Mouse (Mus musculus) T-helper 1 cell (primary cell): ENCODE results near the gene Kcp.

Experiments
- in situ Hi-C: fragments of 300-600 bp; cut with MboI, MseI; formaldehyde crosslinking; loops from one replicate; pipeline ENCODE4 v1.15.1; 2025; ENCODE audit warnings: high pct_unique_total_duplicates

Kcp gene

DNA sequence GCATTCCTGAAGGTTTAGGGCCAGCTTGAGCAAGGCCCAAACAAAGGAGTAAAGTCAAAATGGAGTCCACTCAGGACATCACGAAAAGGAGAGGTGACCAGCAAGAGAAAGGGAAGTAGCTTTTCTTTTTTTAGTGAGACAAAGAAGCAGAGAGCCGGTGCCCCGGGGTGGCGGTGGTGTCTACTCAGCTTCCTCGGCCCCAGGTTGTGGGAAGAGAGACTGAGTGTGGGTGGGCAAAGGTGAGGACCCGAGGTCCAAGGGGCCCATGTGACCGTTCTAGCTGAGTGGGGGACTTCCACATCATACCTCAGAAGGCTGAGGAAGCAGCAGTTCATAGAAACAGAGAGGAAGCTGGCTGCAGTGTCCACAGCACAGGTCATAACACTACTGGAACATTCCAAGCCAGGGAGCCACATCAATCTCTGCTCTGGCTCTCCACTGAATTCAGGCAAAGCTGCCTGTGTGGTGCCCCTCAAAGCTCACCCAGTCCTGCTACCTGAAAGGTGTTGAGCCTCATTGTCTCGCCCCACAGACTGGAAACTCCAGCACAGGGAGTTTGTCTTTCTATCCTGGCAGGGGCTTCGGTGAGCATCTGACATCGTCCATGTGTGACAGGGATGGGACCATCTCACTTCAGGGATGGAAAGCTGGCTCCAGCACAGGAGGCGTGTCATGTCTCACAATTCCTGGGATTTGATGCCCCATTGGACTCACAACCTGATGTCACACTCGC is 15.7 kb upstream of the Kcp start:
- in situ Hi-C loops: no loop called here

GRCm38 (mm10) chr6:29522626-29523300 is 15.0 kb upstream of the Kcp start:
- in situ Hi-C loops: no loop called here

- in situ Hi-C loops: no loop called here
These were observed 9.4 kb upstream of the Kcp start for GRCm38 (mm10) chr6:29517139-29517538.

- in situ Hi-C loops: no loop called here
These were observed 5.5 kb upstream of the Kcp start for GRCm38 (mm10) chr6:29513284-29513683.

DNA sequence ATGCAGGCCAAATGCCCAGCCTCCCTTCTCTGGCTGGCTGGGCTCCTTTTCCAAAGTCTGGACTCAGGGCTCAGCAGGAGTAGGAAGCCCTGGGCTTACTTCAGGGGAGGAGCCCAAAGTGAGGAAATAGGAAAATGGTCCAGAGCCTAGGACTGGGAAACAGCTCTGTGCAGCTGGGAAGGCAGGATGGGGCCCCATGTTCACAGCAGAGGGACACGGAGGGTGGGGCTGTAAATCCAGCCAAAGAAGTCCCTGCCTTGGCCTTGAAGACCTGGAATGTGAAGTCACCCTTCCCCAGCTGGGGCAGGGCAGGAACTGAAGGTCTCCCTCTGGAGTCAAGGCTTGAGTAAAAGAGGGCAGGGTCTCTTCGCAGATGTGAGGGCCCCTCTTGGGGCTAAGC is 1.3 kb upstream of the Kcp start:
- in situ Hi-C loops: no loop called here

GRCm38 (mm10) chr6:29506834-29507233 is 918 bp downstream of the Kcp start:
- in situ Hi-C loops: no loop called here

DNA sequence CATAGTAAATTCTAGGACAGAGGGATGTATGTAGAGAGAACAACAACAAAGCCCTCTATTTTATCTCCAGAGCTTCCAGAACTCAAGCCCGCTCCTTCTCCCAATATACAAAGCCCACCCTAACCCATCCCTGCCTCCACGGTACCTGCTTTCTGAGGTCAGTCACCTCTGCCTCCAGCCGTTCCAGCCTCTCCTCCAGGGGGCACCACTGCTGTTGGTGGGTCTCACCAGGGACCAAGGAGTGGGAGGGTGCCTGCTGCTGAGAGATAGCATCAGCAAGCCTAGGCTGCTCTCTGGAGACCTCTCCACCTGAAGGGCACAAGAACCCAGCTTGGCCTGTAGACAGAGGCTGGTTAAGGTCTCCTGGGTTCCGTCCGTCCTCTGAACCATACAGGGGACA is 2.3 kb downstream of the Kcp start:
- in situ Hi-C loops: no loop called here

- in situ Hi-C loops: no loop called here
These were observed 6.2 kb downstream of the Kcp start for GRCm38 (mm10) chr6:29501599-29501998.

- in situ Hi-C loops: no loop called here
These were observed 6.9 kb downstream of the Kcp start for GRCm38 (mm10) chr6:29500810-29501209.

DNA sequence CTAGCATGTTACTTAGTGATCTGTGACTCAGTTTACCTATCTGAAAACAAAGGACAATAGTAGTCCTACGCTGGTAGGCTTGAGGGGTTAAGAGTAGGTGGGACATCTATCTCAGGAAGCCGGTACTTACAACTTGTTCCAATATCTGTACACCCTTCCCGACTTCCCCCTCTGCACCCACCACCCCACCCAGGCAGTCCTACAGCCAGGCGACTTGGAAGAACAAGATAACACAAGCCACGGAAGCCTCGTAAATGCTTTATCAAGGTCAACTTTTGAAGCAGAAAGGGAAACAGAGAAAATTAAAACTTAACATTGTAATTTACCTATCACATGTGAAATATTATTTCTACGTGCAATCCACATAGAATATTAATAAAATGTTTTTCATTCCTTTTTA is 7.6 kb downstream of the Kcp start:
- in situ Hi-C loops: no loop called here

- in situ Hi-C loops: no loop called here
These were observed 10.0 kb downstream of the Kcp start for GRCm38 (mm10) chr6:29497791-29498190.

DNA sequence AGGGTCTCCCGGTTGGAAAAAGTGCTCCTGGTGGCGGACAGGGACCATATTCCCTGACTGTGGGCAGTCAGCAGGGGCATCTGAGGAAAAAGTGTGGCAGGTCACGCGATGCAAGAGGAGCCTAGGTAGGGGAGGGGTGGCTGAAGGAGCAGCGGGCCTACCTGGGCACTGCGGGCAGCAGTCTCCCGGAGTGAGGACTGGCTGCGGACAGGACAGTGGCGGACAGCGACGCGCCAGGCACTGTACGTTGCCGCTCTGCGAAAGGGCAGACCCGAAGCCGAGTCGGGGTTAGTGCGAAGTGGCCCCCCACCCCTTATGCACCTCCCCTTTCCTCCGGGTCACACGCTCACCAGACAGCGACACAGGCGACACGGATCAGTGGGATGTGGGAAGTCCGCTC is 11.5 kb downstream of the Kcp start:
- in situ Hi-C loops: no loop called here

GRCm38 (mm10) chr6:29494101-29494500 is 13.7 kb downstream of the Kcp start:
- in situ Hi-C loops: no loop called here

- in situ Hi-C loops: no loop called here
These were observed 21.8 kb downstream of the Kcp start for GRCm38 (mm10) chr6:29485951-29486350.

DNA sequence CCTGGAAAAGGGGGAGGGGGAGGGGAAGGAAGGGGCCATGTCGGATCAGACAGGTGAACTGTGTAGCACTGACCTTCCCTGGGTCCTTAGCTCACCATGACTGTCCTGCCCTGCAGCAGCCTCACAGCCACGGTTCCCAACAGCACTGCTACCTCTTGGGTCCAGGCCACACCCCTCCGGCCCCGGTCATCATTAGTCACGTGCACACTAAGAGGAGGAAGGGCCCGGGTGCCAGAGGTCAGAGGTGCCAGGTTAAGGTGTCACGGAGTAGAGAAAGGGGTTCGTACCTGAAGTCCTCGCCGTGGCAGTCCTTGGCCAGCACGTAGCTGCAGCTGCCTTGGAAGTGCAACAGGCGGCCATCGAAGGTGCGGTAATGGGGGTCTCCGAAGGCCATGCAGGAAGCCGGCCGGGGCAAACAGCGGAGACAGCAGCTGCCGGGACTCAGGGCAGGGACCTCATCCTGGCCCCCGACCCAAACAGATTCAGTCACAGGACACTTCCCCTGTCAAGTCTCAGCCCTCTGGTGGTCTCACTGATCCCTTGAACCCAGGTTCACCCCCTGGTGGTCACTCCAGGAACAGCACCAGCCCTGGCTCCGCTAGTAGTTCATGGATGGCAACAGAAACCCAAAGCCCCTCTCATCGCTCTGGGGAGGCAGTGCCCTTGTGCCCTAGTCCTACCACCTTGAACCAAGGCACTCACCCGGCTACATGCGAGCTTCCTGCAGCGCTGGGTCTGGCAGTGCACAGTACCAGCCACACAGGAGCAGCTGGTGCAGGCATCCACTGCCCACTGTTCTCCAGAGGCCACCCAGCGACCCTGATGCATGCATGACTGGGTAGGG is 22.8 kb downstream of the Kcp start:
- in situ Hi-C loops: no loop called here

GRCm38 (mm10) chr6:29482691-29483090 is 25.1 kb downstream of the Kcp start:
- in situ Hi-C loops: no loop called here

DNA sequence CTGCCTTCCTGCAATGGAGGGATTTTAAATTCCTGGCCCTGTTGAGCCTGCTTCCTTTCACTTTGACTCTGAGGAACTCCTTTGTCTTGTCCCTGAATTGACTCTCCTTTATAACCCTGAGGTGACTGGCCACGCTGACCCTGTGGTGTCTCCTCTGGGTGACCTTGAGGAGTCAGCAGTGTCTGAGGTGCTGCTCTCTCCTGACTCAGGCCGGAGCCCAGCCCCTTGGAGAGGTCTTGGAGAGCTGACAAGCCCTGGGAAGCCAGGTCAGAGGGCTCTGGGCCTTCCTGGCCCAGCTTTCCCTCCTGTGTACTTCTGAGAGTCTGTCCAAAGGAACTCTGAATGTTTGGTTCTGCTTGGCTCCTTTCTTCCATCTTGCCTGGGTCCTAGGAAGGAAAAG is 33.0 kb downstream of the Kcp start:
- in situ Hi-C loops: no loop called here

DNA sequence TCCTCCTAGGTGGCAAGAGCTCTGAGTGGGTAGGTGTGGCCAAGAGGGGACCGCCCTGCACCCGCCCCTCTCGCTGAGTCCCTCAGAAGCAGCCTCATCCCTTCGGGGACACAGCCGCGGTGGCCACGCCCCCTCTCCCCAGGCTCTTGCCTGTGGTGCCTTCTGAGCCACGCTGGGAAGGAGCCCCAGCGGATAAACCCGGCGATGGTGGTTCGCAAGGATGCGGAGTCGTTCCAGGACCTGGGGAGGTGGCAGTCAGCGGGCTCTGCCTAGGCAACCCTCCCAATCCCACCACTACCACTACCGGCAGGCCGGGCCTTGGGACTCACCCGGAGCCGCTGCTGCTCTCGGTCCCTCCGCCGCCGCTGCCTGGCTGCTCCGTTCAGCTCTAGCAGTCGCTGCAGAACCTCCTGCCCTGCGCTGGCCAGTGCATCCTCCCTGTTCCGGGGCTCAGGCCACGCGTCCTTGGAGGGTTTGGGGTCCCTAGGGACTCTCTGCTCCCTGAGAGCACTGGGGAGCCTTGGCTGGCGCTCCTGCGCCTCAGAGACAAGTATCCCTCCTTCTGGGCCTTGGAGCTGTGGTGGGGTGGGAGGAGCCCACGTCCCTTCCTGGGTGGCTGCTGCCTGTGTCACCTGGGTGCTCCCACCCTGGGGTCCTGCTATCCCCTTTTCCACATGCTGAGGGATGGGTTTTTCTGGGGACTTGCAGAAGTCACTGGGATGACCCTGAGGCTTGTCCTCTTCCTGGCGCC is 33.6 kb downstream of the Kcp start:
- in situ Hi-C loops: no loop called here

DNA sequence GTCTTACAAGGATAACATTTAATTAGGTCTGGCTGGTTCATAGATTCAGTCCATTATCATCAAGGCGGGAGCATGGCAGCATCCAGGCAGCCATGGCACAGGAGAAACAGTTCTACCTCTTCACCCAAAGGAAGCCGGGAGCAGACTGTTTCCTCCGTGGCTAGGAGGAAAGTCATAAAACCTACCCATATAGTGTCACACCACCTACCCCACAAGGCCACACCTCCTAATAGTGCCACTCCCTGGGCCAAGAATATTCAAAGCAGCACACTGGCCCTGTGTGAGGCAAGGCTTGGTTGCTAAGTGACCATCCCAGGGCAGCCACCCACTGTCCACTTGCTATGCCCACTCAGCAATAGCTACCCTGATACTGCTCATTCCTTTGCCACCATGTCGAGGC is 36.6 kb downstream of the Kcp start, which contains the start of gene Atp6v1fnb:
TSS of gene Atp6v1fnb (plus strand) at position 301 of the 400 bp plus-strand sequence.
- in situ Hi-C loops: no loop called here

GRCm38 (mm10) chr6:29468851-29469250 is 38.9 kb downstream of the Kcp start:
- in situ Hi-C loops: no loop called here

GRCm38 (mm10) chr6:29467583-29468354 is 40.0 kb downstream of the Kcp start, which contains the start of gene Atp6v1f:
Atp6v1f (plus strand) TSS chr6:29467718.
- in situ Hi-C loops: no loop called here
